Mouse (Mus musculus) embryonic facial prominence, embryonic 15.5 days (tissue): ENCODE measurements at regions not wholly inside any gene's neighbourhood (a gene's known extent, or its start where the extent isn't known, plus 50 kb on each side); places are given as distances from the start of the nearest gene placed in this dataset.

Experiments used
- ATAC-seq: fragments of 200-750 bp; cut with Nextera tagmentation; 2 replicates; pipeline ENCODE4 v1.8.0; 2017; ENCODE audit warnings: low read depth, moderate TSS enrichment; ENCODE audit not compliant: insufficient number of reproducible peaks, low FRiP score, low TSS enrichment
- H3K27ac ChIP-seq: fragments of 300-500 bp; sonication (generic); replicated peaks from 2 replicates; pipeline ENCODE4 v1.5.1; 2015; ENCODE audit warnings: mild to moderate bottlenecking, inconsistent platforms
- H3K27me3 ChIP-seq: fragments of 300-500 bp; sonication (generic); 2 replicates; pipeline ENCODE4 v1.6.1; 2015; ENCODE audit warnings: inconsistent platforms
- H3K36me3 ChIP-seq: fragments of 300-500 bp; sonication (generic); 2 replicates; pipeline ENCODE4 v1.6.1; 2015; ENCODE audit warnings: mild to moderate bottlenecking, inconsistent platforms
- H3K4me1 ChIP-seq: fragments of 300-500 bp; sonication (generic); 2 replicates; pipeline ENCODE4 v1.6.1; 2015; ENCODE audit warnings: inconsistent platforms
- H3K4me2 ChIP-seq: fragments of 300-500 bp; sonication (generic); replicated peaks from 2 replicates; pipeline ENCODE4 v1.6.1; 2015; ENCODE audit warnings: mild to moderate bottlenecking, inconsistent platforms
- H3K4me3 ChIP-seq: fragments of 300-500 bp; sonication (generic); replicated peaks from 2 replicates; pipeline ENCODE4 v1.5.1; 2015; ENCODE audit warnings: mild to moderate bottlenecking, inconsistent platforms
- H3K9ac ChIP-seq: fragments of 300-500 bp; sonication (generic); 2 replicates; pipeline ENCODE4 v1.6.1; 2015; ENCODE audit warnings: inconsistent platforms
- H3K9me3 ChIP-seq: fragments of 300-500 bp; sonication (generic); replicated peaks from 2 replicates; pipeline ENCODE4 v1.6.1; 2016; ENCODE audit warnings: inconsistent platforms
- WGBS: fragments of 180-500 bp; shearing (Covaris S2); methylation state at CpG from one replicate; pipeline ENCODE4 v1.1.7; 2015; 5-methylcytosine and 5-hydroxymethylcytosine counted together

- Histone ChIP-seq H3K4me2 (no peak overlapping the region), H3K36me3 (no peaks in the 10 kb centered on the region), H3K27me3 (no peaks in the 10 kb centered on the region), H3K9me3 (no peaks in the 10 kb centered on the region), H3K27ac (no peak overlapping the region), H3K4me3 (no peak overlapping the region), H3K9ac (no peak overlapping the region), H3K4me1 (no peaks in the 10 kb centered on the region)
- 47% methylated on average over 5 of the region's 5 CpGs for WGBS
- ATAC-seq, result no peak
Measured at GRCm38 (mm10) chr12:12588771-12589370, 326.9 kb downstream of the Fam49a start.

- peaks cover 8% of the 10 kb centered on the region for H3K4me1 ChIP-seq
- no peak overlapping the region for H3K4me3 ChIP-seq
- no peaks in the 10 kb centered on the region for H3K9me3 ChIP-seq
- no peaks in the 10 kb centered on the region for H3K27me3 ChIP-seq
- no peak overlapping the region for H3K9ac ChIP-seq
- 81% methylated on average over 6 of the region's 6 CpGs for WGBS
- H3K4me2 ChIP-seq, result no peak overlapping the region
- ATAC-seq, result no peak
- no peaks in the 10 kb centered on the region for H3K36me3 ChIP-seq
- no peak overlapping the region for H3K27ac ChIP-seq
Measured at GRCm38 (mm10) chr12:12586436-12586835, 324.5 kb downstream of the Fam49a start.

DNA sequence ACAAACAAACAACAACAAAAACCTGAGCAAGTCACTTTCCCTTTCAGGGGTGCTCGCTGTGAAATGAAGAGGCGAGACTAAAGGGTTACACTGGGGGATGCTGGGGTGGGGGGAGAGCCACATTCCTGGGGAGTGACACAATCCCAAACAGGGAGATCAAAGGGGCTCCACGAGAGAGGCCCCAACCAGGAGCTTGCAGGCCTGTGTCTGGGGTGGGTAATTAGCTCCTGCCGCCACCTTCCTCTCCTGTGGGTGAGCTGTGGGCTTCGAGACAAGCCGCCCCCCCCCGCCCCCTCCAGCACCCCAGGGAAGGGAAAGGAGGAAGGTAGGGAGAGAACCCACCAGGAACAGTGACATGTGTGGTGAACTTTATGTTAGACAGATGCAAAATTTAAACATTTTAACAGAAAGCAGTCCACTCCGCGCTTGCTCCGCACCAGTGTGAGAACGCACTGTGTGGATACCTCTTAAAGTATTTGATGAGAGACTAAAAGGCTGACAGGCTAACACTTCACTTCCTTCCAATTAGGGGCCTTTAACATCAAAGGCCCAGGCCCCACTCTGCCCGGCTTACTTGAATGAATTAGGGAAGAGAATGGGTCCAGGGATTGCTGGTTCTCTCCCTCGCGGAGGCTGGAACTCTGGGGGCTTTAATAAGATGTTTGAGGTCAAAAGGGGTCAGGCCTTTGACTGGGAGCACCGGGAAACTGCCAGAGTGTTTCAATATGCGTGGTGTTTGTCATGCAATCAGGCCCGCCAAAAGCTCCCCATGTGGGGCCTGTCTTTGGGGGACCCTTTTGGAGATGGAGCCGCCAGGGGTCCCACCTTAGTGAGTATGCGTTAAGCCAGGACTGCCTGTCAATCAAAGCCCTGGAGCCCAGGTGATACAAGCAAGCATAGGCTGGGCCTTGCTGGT lies 319.6 kb downstream of the Fam49a start:
- peaks cover 24% of the 10 kb centered on the region for H3K4me1 ChIP-seq
- ATAC-seq, result peak; percentile 77
- H3K9me3 ChIP-seq, result no peaks in the 10 kb centered on the region
- 14% methylated on average over 19 of the region's 19 CpGs for WGBS
- H3K27ac ChIP-seq, result no peak overlapping the region
- no peaks in the 10 kb centered on the region for H3K27me3 ChIP-seq
- no peak overlapping the region for H3K9ac ChIP-seq
- H3K4me3 ChIP-seq, result no peak overlapping the region
- H3K36me3 ChIP-seq, result no peaks in the 10 kb centered on the region
- H3K4me2 ChIP-seq, result no peak overlapping the region

GRCm38 (mm10) chr12:12580763-12581178 lies 318.8 kb downstream of the Fam49a start:
- no peak overlapping the region for H3K4me2 ChIP-seq
- WGBS, result 9% methylated on average over 8 of the region's 8 CpGs
- no peaks in the 10 kb centered on the region for H3K36me3 ChIP-seq
- no peaks in the 10 kb centered on the region for H3K9me3 ChIP-seq
- no peak overlapping the region for H3K9ac ChIP-seq
- no peaks in the 10 kb centered on the region for H3K27me3 ChIP-seq
- H3K27ac ChIP-seq, result no peak overlapping the region
- ATAC-seq, result no peak
- H3K4me3 ChIP-seq, result no peak overlapping the region
- H3K4me1 ChIP-seq, result peaks cover 24% of the 10 kb centered on the region

GRCm38 (mm10) chr12:12578278-12578677 lies 316.3 kb downstream of the Fam49a start:
- WGBS, result 44% methylated on average over 7 of the region's 7 CpGs
- Histone ChIP-seq H3K27ac (no peak overlapping the region), H3K4me1 (peaks cover 24% of the 10 kb centered on the region), H3K36me3 (no peaks in the 10 kb centered on the region), H3K9ac (no peak overlapping the region), H3K27me3 (no peaks in the 10 kb centered on the region), H3K4me2 (no peak overlapping the region), H3K9me3 (no peaks in the 10 kb centered on the region), H3K4me3 (no peak overlapping the region)
- no peak for ATAC-seq

DNA sequence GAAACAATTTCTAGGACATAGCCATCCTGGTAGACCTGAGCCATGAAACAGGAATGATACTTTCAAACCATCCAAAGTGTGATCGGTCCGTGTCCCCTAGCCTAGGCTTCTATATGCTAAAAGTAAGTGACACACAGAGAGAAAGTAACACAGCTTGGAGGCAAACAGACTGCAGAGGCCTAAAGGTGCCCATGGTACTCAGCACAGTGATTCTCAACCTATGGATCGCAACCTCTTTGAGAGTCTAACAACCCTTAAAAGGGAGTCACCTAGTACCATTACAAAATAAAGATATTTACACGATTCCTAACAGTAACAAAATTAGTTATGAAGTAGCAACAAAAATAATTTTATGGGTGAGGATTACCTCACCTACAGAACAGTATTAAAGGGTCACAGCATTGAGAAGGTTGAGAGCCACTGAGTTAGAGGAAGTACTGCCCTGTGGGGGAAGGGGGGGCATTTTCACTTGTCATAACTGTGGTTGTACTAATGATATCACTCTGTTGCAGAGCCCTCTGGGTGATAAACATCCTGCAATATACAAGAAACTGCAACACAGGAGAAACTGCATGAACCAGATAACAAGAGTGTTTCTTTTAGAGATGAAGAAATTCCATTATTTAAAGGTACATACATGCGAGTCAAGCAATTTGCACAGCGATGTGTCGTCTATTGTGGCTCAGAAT lies 308.8 kb downstream of the Fam49a start:
- 88% methylated on average over 7 of the region's 7 CpGs for WGBS
- Histone ChIP-seq H3K9me3 (no peaks in the 10 kb centered on the region), H3K4me3 (no peak overlapping the region), H3K27ac (no peak overlapping the region), H3K27me3 (no peaks in the 10 kb centered on the region), H3K4me2 (no peak overlapping the region), H3K4me1 (no peaks in the 10 kb centered on the region), H3K9ac (no peak overlapping the region), H3K36me3 (no peaks in the 10 kb centered on the region)
- no peak for ATAC-seq

- Histone ChIP-seq H3K4me3 (no peak overlapping the region), H3K36me3 (no peaks in the 10 kb centered on the region), H3K4me2 (no peak overlapping the region), H3K9me3 (no peaks in the 10 kb centered on the region), H3K9ac (no peak overlapping the region), H3K27me3 (no peaks in the 10 kb centered on the region), H3K4me1 (no peaks in the 10 kb centered on the region), H3K27ac (no peak overlapping the region)
- WGBS, result 86% methylated on average over 3 of the region's 3 CpGs
- ATAC-seq, result no peak
Measured at GRCm38 (mm10) chr12:12567734-12568104, 305.8 kb downstream of the Fam49a start.

DNA sequence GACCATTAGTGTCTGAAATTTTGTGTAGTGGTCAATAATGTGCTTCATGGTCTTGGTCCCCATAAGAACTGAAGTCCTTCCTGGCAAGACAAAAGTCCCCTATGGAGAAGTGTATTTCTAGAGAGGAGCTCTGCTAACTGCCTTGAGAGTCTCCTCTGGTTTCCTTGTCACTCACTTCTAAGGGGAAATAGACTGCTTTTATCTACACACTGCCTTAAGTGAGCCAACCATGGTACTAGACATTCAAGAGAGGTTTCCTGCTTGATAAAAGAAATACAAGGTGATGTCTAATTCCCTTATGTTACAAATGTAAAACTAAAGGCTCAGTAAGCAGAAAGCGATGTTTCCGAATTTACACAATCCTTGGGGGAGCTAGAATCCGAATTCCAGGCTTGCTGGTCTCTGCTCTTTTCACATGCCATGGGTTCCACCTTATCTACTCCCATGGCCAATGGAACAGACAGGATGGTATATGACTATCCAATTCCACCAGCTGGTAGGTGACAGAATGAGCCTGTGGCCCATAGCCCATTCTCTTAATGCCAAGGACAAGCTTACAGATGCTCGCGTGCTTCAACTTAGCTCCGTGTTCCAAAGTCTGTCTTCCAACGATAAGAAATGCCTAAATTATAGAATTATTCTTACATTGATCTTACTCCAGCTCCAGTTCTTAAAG lies 305.3 kb downstream of the Fam49a start:
- H3K27ac ChIP-seq, result no peak overlapping the region
- no peaks in the 10 kb centered on the region for H3K4me1 ChIP-seq
- no peak for ATAC-seq
- no peaks in the 10 kb centered on the region for H3K9me3 ChIP-seq
- WGBS, result 95% methylated on average over 7 of the region's 7 CpGs
- H3K36me3 ChIP-seq, result no peaks in the 10 kb centered on the region
- no peak overlapping the region for H3K4me3 ChIP-seq
- no peak overlapping the region for H3K4me2 ChIP-seq
- H3K27me3 ChIP-seq, result no peaks in the 10 kb centered on the region
- no peak overlapping the region for H3K9ac ChIP-seq

DNA sequence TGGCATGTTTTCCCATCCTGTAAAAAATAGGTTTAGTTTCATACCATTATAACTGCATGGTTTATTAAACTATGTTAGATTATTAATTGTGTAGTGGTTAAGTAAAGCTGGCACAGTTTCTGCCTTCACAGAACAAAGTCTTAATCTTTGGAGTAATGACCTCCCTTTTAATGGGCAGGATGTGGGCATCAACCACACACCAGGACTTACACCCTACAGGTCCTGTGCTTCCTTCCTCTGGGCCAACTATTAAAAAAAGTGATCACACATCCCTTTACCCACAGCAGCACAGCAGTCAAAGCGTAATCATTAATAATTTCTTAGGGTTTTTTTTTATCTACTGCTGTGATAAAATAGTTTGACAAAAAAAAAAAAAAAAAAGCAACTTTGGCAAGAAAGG lies 300.3 kb downstream of the Fam49a start:
- H3K27ac ChIP-seq, result no peak overlapping the region
- no peaks in the 10 kb centered on the region for H3K4me1 ChIP-seq
- no peak overlapping the region for H3K9ac ChIP-seq
- H3K27me3 ChIP-seq, result no peaks in the 10 kb centered on the region
- no peak overlapping the region for H3K4me3 ChIP-seq
- H3K36me3 ChIP-seq, result no peaks in the 10 kb centered on the region
- WGBS, result 90% methylated on average over 1 of the region's 1 CpGs
- H3K9me3 ChIP-seq, result no peaks in the 10 kb centered on the region
- H3K4me2 ChIP-seq, result no peak overlapping the region
- ATAC-seq, result no peak

DNA sequence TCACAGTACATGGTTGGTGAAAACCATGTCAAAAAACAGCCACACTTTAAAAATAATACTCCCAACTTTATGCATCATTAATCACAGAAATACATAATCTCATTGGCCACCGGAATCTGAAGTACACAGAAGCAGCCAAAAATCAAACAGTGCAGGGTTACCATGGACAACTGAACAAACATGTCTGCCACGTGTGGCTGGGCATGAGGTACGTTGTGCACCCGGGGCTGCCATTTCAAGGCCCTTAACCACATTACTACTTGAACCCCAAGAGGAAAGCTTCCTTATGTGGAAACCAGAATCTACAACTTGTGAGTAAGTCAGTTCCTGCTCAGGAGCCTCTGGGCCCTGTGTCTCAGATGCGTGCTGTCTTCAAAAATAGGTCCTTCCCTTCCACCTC lies 289.9 kb downstream of the Fam49a start:
- Histone ChIP-seq H3K9me3 (no peaks in the 10 kb centered on the region), H3K4me1 (no peaks in the 10 kb centered on the region), H3K27ac (no peak overlapping the region), H3K36me3 (no peaks in the 10 kb centered on the region), H3K27me3 (no peaks in the 10 kb centered on the region), H3K9ac (no peak overlapping the region), H3K4me2 (no peak overlapping the region), H3K4me3 (no peak overlapping the region)
- 77% methylated on average over 5 of the region's 5 CpGs for WGBS
- ATAC-seq, result no peak

DNA sequence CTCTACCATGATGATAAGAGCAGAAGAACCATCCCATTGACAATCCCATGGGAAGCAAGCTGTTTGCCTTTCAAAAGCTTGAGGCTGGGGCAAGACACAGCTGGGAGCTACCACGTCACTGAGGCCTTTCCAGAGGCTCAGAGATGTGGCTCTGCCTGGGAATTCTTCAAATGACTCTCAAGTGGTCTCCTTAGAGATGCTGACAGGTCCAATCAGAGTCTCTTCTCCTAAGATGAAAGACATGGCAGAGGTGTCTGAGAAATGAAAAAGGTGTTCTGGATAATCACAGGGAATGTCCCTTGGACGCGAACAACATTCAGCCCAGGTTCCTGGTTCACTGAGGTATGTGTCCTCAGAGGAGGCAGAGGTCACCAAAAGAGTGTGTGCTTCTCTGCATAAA lies 287.7 kb downstream of the Fam49a start:
- H3K9ac ChIP-seq, result no peak overlapping the region
- H3K9me3 ChIP-seq, result no peaks in the 10 kb centered on the region
- H3K4me3 ChIP-seq, result no peak overlapping the region
- no peaks in the 10 kb centered on the region for H3K36me3 ChIP-seq
- 86% methylated on average over 3 of the region's 3 CpGs for WGBS
- H3K27me3 ChIP-seq, result no peaks in the 10 kb centered on the region
- H3K4me1 ChIP-seq, result no peaks in the 10 kb centered on the region
- H3K4me2 ChIP-seq, result no peak overlapping the region
- H3K27ac ChIP-seq, result no peak overlapping the region
- no peak for ATAC-seq
